In genomic region chr7:6285842-6286705, GRCm38 (mm10) we compare ENCODE assay signal across 8 mouse cellular contexts. TPM values are rescaled to one million over a fixed set of nuclear protein-coding genes. Genes with fewer than 3 reads are reported as not detected.
DNase-seq lines count a peak whose midpoint lies in the region; ATAC-seq lines count a peak whose summit lies in the region.

Zfp667 (plus strand) TSS chr7:6286579.

- DNase-seq in R1 (ENCODE audit: low read depth, low spot score), result peak; percentile 98
- DNase-seq in cerebellum, postnatal 25 days, result peak; percentile 96 to 99
- peak; percentile 95 to 97 for DNase-seq in frontal cortex, postnatal 36 days (ENCODE audit: low spot score in 2 of 2)
- DNase-seq in left cerebral cortex, adult 18-20 months (ENCODE audit: low spot score in 2 of 2), result peak; percentile 97 to 99
- peak; percentile 99 for DNase-seq in right cerebral cortex, adult 18-20 months
- DNase-seq in urinary bladder, postnatal 10 days (ENCODE audit: low spot score), result peak; percentile 89

- ATAC-seq in hindbrain, embryonic 16.5 days, result peak; percentile 81

- H3K4me3 ChIP-seq in hindbrain, embryonic 16.5 days (ENCODE audit: low read length), result peak within 1 kb of the TSS; percentile 57
- peak within 1 kb of the TSS; percentile 44 for H3K4me3 ChIP-seq in macrophage (ENCODE audit: inconsistent target)

- H3K4me2 ChIP-seq in hindbrain, embryonic 16.5 days (ENCODE audit: low read length), result peak within 1 kb of the TSS; percentile 73

- peak within 1 kb of the TSS; percentile 80 for H3K27ac ChIP-seq in hindbrain, embryonic 16.5 days (ENCODE audit: low read depth, low read length)
- peak within 1 kb of the TSS; percentile 84 for H3K27ac ChIP-seq in macrophage

- H3K79me2 ChIP-seq in macrophage (ENCODE audit: inconsistent target), result no peaks in the 10 kb centered on the region

- no peaks in the 10 kb centered on the region for H3K27me3 ChIP-seq in hindbrain, embryonic 16.5 days (replicated peaks; ENCODE audit: control insufficient read depth, insufficient read depth, low read length)

- WGBS in hindbrain, embryonic 16.5 days, result 3% methylated on average over 44 of the region's 50 CpGs
- WGBS in macrophage (ENCODE audit: missing documents), result 2% methylated on average over 49 of the region's 50 CpGs

- H3K36me3 ChIP-seq in hindbrain, embryonic 16.5 days (ENCODE audit: control insufficient read depth, insufficient read depth, low read length), result no peaks in the 10 kb centered on the region
- H3K36me3 ChIP-seq in macrophage (ENCODE audit: inconsistent target), result no peaks in the 10 kb centered on the region

- peak within 1 kb of the TSS; percentile 56 for H3K9ac ChIP-seq in hindbrain, embryonic 16.5 days (ENCODE audit: low read depth, low read length)

- peaks cover 19% of the 10 kb centered on the region for H3K4me1 ChIP-seq in hindbrain, embryonic 16.5 days (ENCODE audit: control insufficient read depth, insufficient read depth, low read depth, low read length)

- no peaks in the 10 kb centered on the region for H3K9me3 ChIP-seq in hindbrain, embryonic 16.5 days (ENCODE audit: control insufficient read depth, low read length)

RNA-seq across cellular contexts. Expression of gene Zfp667, which starts in this region (rescaled TPM):
- 14.0 and 14.5 TPM in 2 replicates for polyA plus RNA-seq in hindbrain, embryonic 16.5 days (2015; fragmentation: Nextera tagmentation; extraction: Ambion mirVana)
- 10 to 100 TPM; 15.8 to 16.8 TPM for total RNA-seq in left cerebral cortex, adult 18-20 months (2021)
- total RNA-seq in macrophage (2018; cell fraction: chromatin; rRNA removed), result 10 to 100 TPM in 7 of 26 experiments, 1 to 10 TPM in 13, under 1 TPM in 5, not detected in 1; 0.51 to 36.9 (median 3.3) TPM
- 1 to 10 TPM in 12 of 26 experiments, under 1 TPM in 14; 0.26 to 3.8 (median 0.94) TPM for total RNA-seq in macrophage (2018; cell fraction: cytosol; rRNA removed)
- 10 to 100 TPM in 3 of 26 experiments, 1 to 10 TPM in 14, under 1 TPM in 9; 0.24 to 17.0 (median 1.8) TPM for total RNA-seq in macrophage (2018; cell fraction: nucleus; rRNA removed)
- 1.4 to 1.9 TPM (median 1.7 TPM) in 3 replicates for polyA plus RNA-seq in macrophage (2018)

Comparison
In these comparisons a context has a peak if more than half of its experiments do, and no peak if none do; other contexts are left out.
1. Peak in every context shown above with its lines: DNase-seq, ATAC-seq, H3K4me3 ChIP-seq and H3K27ac ChIP-seq.